Mouse (Mus musculus): ENCODE results near the gene Itpr2. TPM values are rescaled to one million over a fixed set of nuclear protein-coding genes. Genes with fewer than 3 reads are reported as not detected.

Gene Itpr2
- polyA plus RNA-seq, 1 experiment from 2014 or later, result 5.3 TPM

GRCm38 (mm10) chr6:146254931-146255330 lies 247.1 kb downstream of the Itpr2 start:
- no peak for ATAC-seq (replicated peaks; ENCODE audit: low FRiP score)
- Histone ChIP-seq H3K27me3 (replicated peaks; ENCODE audit: control insufficient read depth, insufficient read depth, low read length) (no peaks in the 10 kb centered on the region), H3K4me2 (no peak overlapping the region), H3K36me3 (ENCODE audit: control insufficient read depth, insufficient read depth, low read length) (no peaks in the 10 kb centered on the region; the same call in 1 of the 2 replicates), H3K27ac (ENCODE audit: low read depth, low read length) (no peak overlapping the region), H3K4me3 (ENCODE audit: low read depth, low read length) (no peak overlapping the region), H3K9me3 (ENCODE audit: control insufficient read depth, low read length) (0 out of 2 replicates have a peak, but pooled peaks cover 2% of the 10 kb centered on the region), H3K4me1 (replicated peaks; ENCODE audit: control insufficient read depth, insufficient read depth, low read length) (peaks cover 6% of the 10 kb centered on the region), H3K9ac (ENCODE audit: low read depth, low read length) (no peak overlapping the region)
- DNase-seq (ENCODE audit: low spot score), result no peak
- WGBS, result 82% methylated on average over 9 of the region's 9 CpGs

GRCm38 (mm10) chr6:146254216-146254820 lies 247.7 kb downstream of the Itpr2 start:
- no peak overlapping the region for H3K4me3 ChIP-seq (ENCODE audit: low read depth, low read length)
- DNase-seq (ENCODE audit: low spot score), result no peak
- H3K9ac ChIP-seq (ENCODE audit: low read depth, low read length), result no peak overlapping the region
- no peak for ATAC-seq (replicated peaks; ENCODE audit: low FRiP score)
- peaks cover 6% of the 10 kb centered on the region for H3K4me1 ChIP-seq (replicated peaks; ENCODE audit: control insufficient read depth, insufficient read depth, low read length)
- 0 out of 2 replicates have a peak, but pooled peaks cover 2% of the 10 kb centered on the region for H3K9me3 ChIP-seq (ENCODE audit: control insufficient read depth, low read length)
- no peak overlapping the region for H3K27ac ChIP-seq (ENCODE audit: low read depth, low read length)
- 78% methylated on average over 3 of the region's 3 CpGs for WGBS
- H3K36me3 ChIP-seq (ENCODE audit: control insufficient read depth, insufficient read depth, low read length), result no peaks in the 10 kb centered on the region; the same call in 1 of the 2 replicates
- no peak overlapping the region for H3K4me2 ChIP-seq
- no peaks in the 10 kb centered on the region for H3K27me3 ChIP-seq (replicated peaks; ENCODE audit: control insufficient read depth, insufficient read depth, low read length)

GRCm38 (mm10) chr6:146249096-146249495 lies 252.9 kb downstream of the Itpr2 start:
- DNase-seq (ENCODE audit: low spot score) (no peak), ATAC-seq (replicated peaks; ENCODE audit: low FRiP score) (no peak)
- peaks cover 2% of the 10 kb centered on the region; the same call in 1 of the 2 replicates for H3K9me3 ChIP-seq (ENCODE audit: control insufficient read depth, low read length)
- H3K4me1 ChIP-seq (replicated peaks; ENCODE audit: control insufficient read depth, insufficient read depth, low read length), result no peaks in the 10 kb centered on the region
- 87% methylated on average over 6 of the region's 6 CpGs for WGBS
- no peaks in the 10 kb centered on the region for H3K27me3 ChIP-seq (replicated peaks; ENCODE audit: control insufficient read depth, insufficient read depth, low read length)
- no peak overlapping the region for H3K9ac ChIP-seq (ENCODE audit: low read depth, low read length)
- H3K4me2 ChIP-seq, result no peak overlapping the region
- H3K36me3 ChIP-seq (ENCODE audit: control insufficient read depth, insufficient read depth, low read length), result no peaks in the 10 kb centered on the region
- H3K27ac ChIP-seq (ENCODE audit: low read depth, low read length), result no peak overlapping the region
- no peak overlapping the region for H3K4me3 ChIP-seq (ENCODE audit: low read depth, low read length)

GRCm38 (mm10) chr6:146248341-146248740 lies 253.7 kb downstream of the Itpr2 start:
- DNase-seq (ENCODE audit: low spot score) (no peak), ATAC-seq (replicated peaks; ENCODE audit: low FRiP score) (no peak)
- Histone ChIP-seq H3K36me3 (ENCODE audit: control insufficient read depth, insufficient read depth, low read length) (no peaks in the 10 kb centered on the region), H3K9me3 (ENCODE audit: control insufficient read depth, low read length) (peaks cover 4% of the 10 kb centered on the region; the same call in 1 of the 2 replicates), H3K27ac (ENCODE audit: low read depth, low read length) (no peak overlapping the region), H3K4me2 (no peak overlapping the region), H3K9ac (ENCODE audit: low read depth, low read length) (no peak overlapping the region), H3K4me3 (ENCODE audit: low read depth, low read length) (no peak overlapping the region), H3K27me3 (replicated peaks; ENCODE audit: control insufficient read depth, insufficient read depth, low read length) (no peaks in the 10 kb centered on the region), H3K4me1 (replicated peaks; ENCODE audit: control insufficient read depth, insufficient read depth, low read length) (no peaks in the 10 kb centered on the region)
- 83% methylated on average over 2 of the region's 2 CpGs for WGBS

- no peaks in the 10 kb centered on the region for H3K36me3 ChIP-seq (ENCODE audit: control insufficient read depth, insufficient read depth, low read length)
- no peaks in the 10 kb centered on the region for H3K27me3 ChIP-seq (replicated peaks; ENCODE audit: control insufficient read depth, insufficient read depth, low read length)
- DNase-seq (ENCODE audit: low spot score), result no peak
- H3K27ac ChIP-seq (ENCODE audit: low read depth, low read length), result no peak overlapping the region
- WGBS, result 74% methylated on average over 1 of the region's 1 CpGs
- H3K9me3 ChIP-seq (ENCODE audit: control insufficient read depth, low read length), result peaks cover 4% of the 10 kb centered on the region; the same call in 1 of the 2 replicates
- no peak overlapping the region for H3K4me2 ChIP-seq
- no peaks in the 10 kb centered on the region for H3K4me1 ChIP-seq (replicated peaks; ENCODE audit: control insufficient read depth, insufficient read depth, low read length)
- no peak for ATAC-seq (replicated peaks; ENCODE audit: low FRiP score)
- no peak overlapping the region for H3K4me3 ChIP-seq (ENCODE audit: low read depth, low read length)
- H3K9ac ChIP-seq (ENCODE audit: low read depth, low read length), result no peak overlapping the region
These were observed 254.1 kb downstream of the Itpr2 start for GRCm38 (mm10) chr6:146247906-146248305.

GRCm38 (mm10) chr6:146246368-146246767 lies 255.7 kb downstream of the Itpr2 start:
- DNase-seq (ENCODE audit: low spot score) (no peak), ATAC-seq (replicated peaks; ENCODE audit: low FRiP score) (no peak)
- Histone ChIP-seq H3K36me3 (ENCODE audit: control insufficient read depth, insufficient read depth, low read length) (no peaks in the 10 kb centered on the region), H3K4me3 (ENCODE audit: low read depth, low read length) (no peak overlapping the region), H3K4me1 (replicated peaks; ENCODE audit: control insufficient read depth, insufficient read depth, low read length) (no peaks in the 10 kb centered on the region), H3K9me3 (ENCODE audit: control insufficient read depth, low read length) (peaks cover 4% of the 10 kb centered on the region; the same call in 1 of the 2 replicates), H3K9ac (ENCODE audit: low read depth, low read length) (no peak overlapping the region), H3K4me2 (no peak overlapping the region), H3K27me3 (replicated peaks; ENCODE audit: control insufficient read depth, insufficient read depth, low read length) (no peaks in the 10 kb centered on the region), H3K27ac (ENCODE audit: low read depth, low read length) (no peak overlapping the region)
- 82% methylated on average over 6 of the region's 6 CpGs for WGBS

- Histone ChIP-seq H3K27ac (ENCODE audit: low read depth, low read length) (no peak overlapping the region), H3K36me3 (ENCODE audit: control insufficient read depth, insufficient read depth, low read length) (no peaks in the 10 kb centered on the region), H3K9me3 (ENCODE audit: control insufficient read depth, low read length) (peaks cover 4% of the 10 kb centered on the region; the same call in 1 of the 2 replicates), H3K4me3 (ENCODE audit: low read depth, low read length) (no peak overlapping the region), H3K27me3 (replicated peaks; ENCODE audit: control insufficient read depth, insufficient read depth, low read length) (no peaks in the 10 kb centered on the region), H3K9ac (ENCODE audit: low read depth, low read length) (no peak overlapping the region), H3K4me2 (no peak overlapping the region), H3K4me1 (replicated peaks; ENCODE audit: control insufficient read depth, insufficient read depth, low read length) (no peaks in the 10 kb centered on the region)
- ATAC-seq (replicated peaks; ENCODE audit: low FRiP score), result no peak
- 85% methylated on average over 9 of the region's 9 CpGs for WGBS
- DNase-seq (ENCODE audit: low spot score), result no peak
These were observed 256.1 kb downstream of the Itpr2 start for GRCm38 (mm10) chr6:146245888-146246287.

GRCm38 (mm10) chr6:146243068-146243467 lies 259.0 kb downstream of the Itpr2 start:
- H3K4me1 ChIP-seq (replicated peaks; ENCODE audit: control insufficient read depth, insufficient read depth, low read length), result no peaks in the 10 kb centered on the region
- H3K4me3 ChIP-seq (ENCODE audit: low read depth, low read length), result no peak overlapping the region
- no peak overlapping the region for H3K4me2 ChIP-seq
- H3K9ac ChIP-seq (ENCODE audit: low read depth, low read length), result no peak overlapping the region
- ATAC-seq (replicated peaks; ENCODE audit: low FRiP score), result no peak
- H3K27me3 ChIP-seq (replicated peaks; ENCODE audit: control insufficient read depth, insufficient read depth, low read length), result no peaks in the 10 kb centered on the region
- no peaks in the 10 kb centered on the region for H3K36me3 ChIP-seq (ENCODE audit: control insufficient read depth, insufficient read depth, low read length)
- WGBS, result 72% methylated on average over 5 of the region's 5 CpGs
- no peak for DNase-seq (ENCODE audit: low spot score)
- peaks cover 4% of the 10 kb centered on the region; the same call in 1 of the 2 replicates for H3K9me3 ChIP-seq (ENCODE audit: control insufficient read depth, low read length)
- H3K27ac ChIP-seq (ENCODE audit: low read depth, low read length), result no peak overlapping the region

- ATAC-seq (replicated peaks; ENCODE audit: low FRiP score), result no peak
- WGBS, result 89% methylated on average over 3 of the region's 3 CpGs
These were observed 260.7 kb downstream of the Itpr2 start for GRCm38 (mm10) chr6:146241336-146241735.

More at GRCm38 (mm10) chr6:146241336-146241735, 260.7 kb downstream of the Itpr2 start:
- DNase-seq (ENCODE audit: low spot score), result no peak
- H3K36me3 ChIP-seq (ENCODE audit: control insufficient read depth, insufficient read depth, low read length), result no peaks in the 10 kb centered on the region
- no peak overlapping the region for H3K4me2 ChIP-seq
- H3K9me3 ChIP-seq (ENCODE audit: control insufficient read depth, low read length), result peaks cover 4% of the 10 kb centered on the region; the same call in 1 of the 2 replicates
- no peaks in the 10 kb centered on the region for H3K27me3 ChIP-seq (replicated peaks; ENCODE audit: control insufficient read depth, insufficient read depth, low read length)
- H3K4me1 ChIP-seq (replicated peaks; ENCODE audit: control insufficient read depth, insufficient read depth, low read length), result no peaks in the 10 kb centered on the region
- H3K4me3 ChIP-seq (ENCODE audit: low read depth, low read length), result no peak overlapping the region
- H3K9ac ChIP-seq (ENCODE audit: low read depth, low read length), result no peak overlapping the region
- no peak overlapping the region for H3K27ac ChIP-seq (ENCODE audit: low read depth, low read length)
